Mouse (Mus musculus): ENCODE data around the gene Shld1. TPM values are rescaled to one million over a fixed set of nuclear protein-coding genes. Genes with fewer than 3 reads are reported as not detected.

The Shld1 gene
- 1 to 10 TPM; 6.2 to 6.9 TPM for total RNA-seq (2021)
- long read RNA-seq, experiment 1, transcript Shld1-201 (3 exons, 1,076 nt), result major isoform, 10 of 26 reads
- long read RNA-seq, experiment 1, partial matches to known transcripts, result 3 of 26 reads
- long read RNA-seq, experiment 1, other reads (novel, unspliced or antisense), result 13 of 26 reads
- long read RNA-seq, experiment 2, partial matches to known transcripts, result 5 of 20 reads
- long read RNA-seq, experiment 2, other reads (novel, unspliced or antisense), result 12 of 20 reads

GRCm38 (mm10) chr2:132686756-132687737, at the start of gene Shld1:
Shld1 (plus strand) TSS chr2:132686931.
- intact Hi-C loops (cut with DNase I), result loop anchor here (2.0 kb wide), 1 partner anchor 34 kb away; no protein-coding TSS in a partner anchor
- Histone ChIP-seq H3K27ac (peak within 1 kb of the TSS; percentile 96), H3K4me3 (peak within 1 kb of the TSS; percentile 76)
- no peak for TF ChIP-seq CTCF (IDR thresholded peaks at IDR 0.05)
- DNase-seq, result peak; percentile 93

GRCm38 (mm10) chr2:132638306-132638705, 48.4 kb upstream of the Shld1 start:
- H3K27ac ChIP-seq, result peak overlapping the region; percentile 91
- no peak for TF ChIP-seq CTCF (IDR thresholded peaks at IDR 0.05)
- intact Hi-C loops (cut with DNase I), result loop anchor here (2.0 kb wide), 1 partner anchor 62 kb away; no protein-coding TSS in a partner anchor
- no peak overlapping the region for H3K4me3 ChIP-seq
- DNase-seq, result no peak

- peak overlapping the region; percentile 91 for H3K27ac ChIP-seq
- H3K4me3 ChIP-seq, result peak overlapping the region; percentile 29; the same call in 1 of the 2 replicates
- peak; percentile 58 for DNase-seq
- intact Hi-C loops (cut with DNase I), result loop anchor here (2.0 kb wide), 1 partner anchor 63 kb away; no protein-coding TSS in a partner anchor
- no peak for TF ChIP-seq CTCF (IDR thresholded peaks at IDR 0.05)
Measured at GRCm38 (mm10) chr2:132639337-132639736, 47.4 kb upstream of the Shld1 start.

GRCm38 (mm10) chr2:132641196-132641595, 45.5 kb upstream of the Shld1 start:
- Histone ChIP-seq H3K4me3 (no peak overlapping the region), H3K27ac (peak overlapping the region; percentile 91)
- intact Hi-C loops (cut with DNase I), result no loop called here
- TF ChIP-seq CTCF (IDR thresholded peaks at IDR 0.05), result no peak
- DNase-seq, result no peak

GRCm38 (mm10) chr2:132643161-132643560, 43.6 kb upstream of the Shld1 start:
- H3K27ac ChIP-seq, result no peak overlapping the region
- no peak overlapping the region for H3K4me3 ChIP-seq
- TF ChIP-seq CTCF (IDR thresholded peaks at IDR 0.05), result no peak
- no peak for DNase-seq
- intact Hi-C loops (cut with DNase I), result no loop called here

- no peak overlapping the region for H3K4me3 ChIP-seq
- no peak for TF ChIP-seq CTCF (IDR thresholded peaks at IDR 0.05)
- intact Hi-C loops (cut with DNase I), result no loop called here
- peak overlapping the region; percentile 78 for H3K27ac ChIP-seq
- no peak for DNase-seq
Measured at GRCm38 (mm10) chr2:132646856-132647745, 39.6 kb upstream of the Shld1 start.

- DNase-seq, result peak; percentile 65
- intact Hi-C loops (cut with DNase I), result no loop called here
- peak overlapping the region; percentile 82 for H3K27ac ChIP-seq
- no peak for TF ChIP-seq CTCF (IDR thresholded peaks at IDR 0.05)
- no peak overlapping the region for H3K4me3 ChIP-seq
Measured at GRCm38 (mm10) chr2:132649352-132649870, 37.3 kb upstream of the Shld1 start.

GRCm38 (mm10) chr2:132650546-132650945, 36.2 kb upstream of the Shld1 start:
- intact Hi-C loops (cut with DNase I), result no loop called here
- peak overlapping the region; percentile 82 for H3K27ac ChIP-seq
- DNase-seq, result no peak
- H3K4me3 ChIP-seq, result no peak overlapping the region
- no peak for TF ChIP-seq CTCF (IDR thresholded peaks at IDR 0.05)

- H3K27ac ChIP-seq, result peak overlapping the region; percentile 87
- H3K4me3 ChIP-seq, result no peak overlapping the region
- no peak for TF ChIP-seq CTCF (IDR thresholded peaks at IDR 0.05)
- intact Hi-C loops (cut with DNase I), result loop anchor here (2.0 kb wide), 2 partner anchors 34 to 76 kb away; partner anchors contain the start of gene Shld1
- peak; percentile 48 for DNase-seq
Measured at GRCm38 (mm10) chr2:132652476-132652875, 34.3 kb upstream of the Shld1 start.

GRCm38 (mm10) chr2:132654834-132655495, 31.8 kb upstream of the Shld1 start:
- Histone ChIP-seq H3K4me3 (no peak overlapping the region), H3K27ac (peak overlapping the region; percentile 87)
- intact Hi-C loops (cut with DNase I), result no loop called here
- peak; percentile 63 for DNase-seq
- no peak for TF ChIP-seq CTCF (IDR thresholded peaks at IDR 0.05)

GRCm38 (mm10) chr2:132657186-132657585, 29.5 kb upstream of the Shld1 start:
- intact Hi-C loops (cut with DNase I), result no loop called here
- Histone ChIP-seq H3K4me3 (no peak overlapping the region), H3K27ac (no peak overlapping the region)
- TF ChIP-seq CTCF (IDR thresholded peaks at IDR 0.05), result no peak
- no peak for DNase-seq

Data from gastrocnemius, adult 2 months (tissue).